9 mouse cellular contexts compared by ENCODE assay signal in genomic region chr3:122461512-122461881, GRCm38 (mm10).
DNase-seq lines count a peak whose midpoint lies in the region; ATAC-seq and TF ChIP-seq lines count a peak whose summit lies in the region.
"Had no signal": no experiment of that assay in that cellular context is flagged by ENCODE, and none has a peak within 500 bp of the region (broad histone marks: within the 10 kb centered on the region; RNA-seq: fewer than 3 reads in every experiment).

No protein-coding gene starts in this region.

- peaks cover 24% of the 10 kb centered on the region for H3K4me1 ChIP-seq in embryonic facial prominence, embryonic 14.5 days (ENCODE audit: control insufficient read depth, insufficient read depth, low read length)
- peaks cover 17% of the 10 kb centered on the region for H3K4me1 ChIP-seq in hindbrain, embryonic 16.5 days (ENCODE audit: control insufficient read depth, insufficient read depth, low read depth, low read length)
- H3K4me1 ChIP-seq in neural tube, embryonic 13.5 days (replicated peaks) = peaks cover 50% of the 10 kb centered on the region
- H3K4me1 ChIP-seq in liver, embryonic 12.5 days = peaks cover 4% of the 10 kb centered on the region

- WGBS in embryonic facial prominence, embryonic 14.5 days = 45% methylated on average over 11 of the region's 11 CpGs
- 24% methylated on average over 11 of the region's 11 CpGs for WGBS in hindbrain, embryonic 16.5 days
- 28% methylated on average over 11 of the region's 11 CpGs for WGBS in neural tube, embryonic 13.5 days
- 80% methylated on average over 11 of the region's 11 CpGs for WGBS in liver, embryonic 12.5 days (ENCODE audit: insufficient replicate concordance)

- H3K36me3 ChIP-seq in embryonic facial prominence, embryonic 14.5 days (ENCODE audit: control insufficient read depth, insufficient read depth, low read length) = no peaks in the 10 kb centered on the region
- no peaks in the 10 kb centered on the region for H3K36me3 ChIP-seq in hindbrain, embryonic 16.5 days (ENCODE audit: control insufficient read depth, insufficient read depth, low read length)
- no peaks in the 10 kb centered on the region for H3K36me3 ChIP-seq in neural tube, embryonic 13.5 days
- no peaks in the 10 kb centered on the region for H3K36me3 ChIP-seq in liver, embryonic 12.5 days

- no peak overlapping the region for H3K4me3 ChIP-seq in layer of hippocampus, adult 2 months
- H3K4me3 ChIP-seq in embryonic facial prominence, embryonic 14.5 days (ENCODE audit: low read depth, low read length) = no peak overlapping the region
- no peak overlapping the region for H3K4me3 ChIP-seq in hindbrain, embryonic 16.5 days (ENCODE audit: low read length)
- H3K4me3 ChIP-seq in neural tube, embryonic 13.5 days = no peak overlapping the region
- no peak overlapping the region for H3K4me3 ChIP-seq in liver, embryonic 12.5 days

- TF ChIP-seq CTCF in layer of hippocampus, adult 2 months (conservative IDR thresholded peaks at IDR 0.05) = no peak

- 0 out of 2 replicates have a peak, but pooled peaks have one; percentile 31 for ATAC-seq in embryonic facial prominence, embryonic 14.5 days (ENCODE audit: low read depth)
- peak; percentile 22 for ATAC-seq in hindbrain, embryonic 16.5 days
- peak; percentile 26; the same call in 1 of the 2 replicates for ATAC-seq in neural tube, embryonic 13.5 days (ENCODE audit: low read depth)
- no peak for ATAC-seq in liver, embryonic 12.5 days

- H3K9me3 ChIP-seq in embryonic facial prominence, embryonic 14.5 days (ENCODE audit: control insufficient read depth, low read length) = no peaks in the 10 kb centered on the region
- H3K9me3 ChIP-seq in hindbrain, embryonic 16.5 days (ENCODE audit: control insufficient read depth, low read length) = no peaks in the 10 kb centered on the region
- no peaks in the 10 kb centered on the region for H3K9me3 ChIP-seq in neural tube, embryonic 13.5 days
- H3K9me3 ChIP-seq in liver, embryonic 12.5 days (replicated peaks) = no peaks in the 10 kb centered on the region

- H3K27me3 ChIP-seq in embryonic facial prominence, embryonic 14.5 days (replicated peaks; ENCODE audit: control insufficient read depth, insufficient read depth, low read length) = no peaks in the 10 kb centered on the region
- no peaks in the 10 kb centered on the region for H3K27me3 ChIP-seq in hindbrain, embryonic 16.5 days (replicated peaks; ENCODE audit: control insufficient read depth, insufficient read depth, low read length)
- no peaks in the 10 kb centered on the region for H3K27me3 ChIP-seq in neural tube, embryonic 13.5 days
- no peaks in the 10 kb centered on the region for H3K27me3 ChIP-seq in liver, embryonic 12.5 days (replicated peaks)

- peak overlapping the region; percentile 21; the same call in 1 of the 2 replicates for H3K4me2 ChIP-seq in embryonic facial prominence, embryonic 14.5 days (ENCODE audit: low read depth, low read length)
- peak overlapping the region; percentile 3; the same call in 1 of the 2 replicates for H3K4me2 ChIP-seq in hindbrain, embryonic 16.5 days (ENCODE audit: low read length)
- peak overlapping the region; percentile 37 for H3K4me2 ChIP-seq in neural tube, embryonic 13.5 days
- H3K4me2 ChIP-seq in liver, embryonic 12.5 days = no peak overlapping the region

- 0 out of 2 replicates have a peak overlapping the region, but pooled peaks have one; percentile 6 for H3K27ac ChIP-seq in layer of hippocampus, adult 2 months
- H3K27ac ChIP-seq in embryonic facial prominence, embryonic 14.5 days (replicated peaks; ENCODE audit: low read depth, low read length) = peak overlapping the region; percentile 45; the same call in 1 of the 2 replicates
- peak overlapping the region; percentile 56 for H3K27ac ChIP-seq in hindbrain, embryonic 16.5 days (ENCODE audit: low read depth, low read length)
- H3K27ac ChIP-seq in neural tube, embryonic 13.5 days (replicated peaks) = peak overlapping the region; percentile 86
- H3K27ac ChIP-seq in liver, embryonic 12.5 days = no peak overlapping the region

- no peak for DNase-seq in layer of hippocampus, adult 2 months (ENCODE audit: low spot score in 2 of 2)
- DNase-seq in layer of hippocampus, postnatal 10 days (ENCODE audit: low spot score in 2 of 2) = no peak
- DNase-seq in embryonic facial prominence, embryonic 14.5 days (ENCODE audit: low spot score) = peak; percentile 71
- DNase-seq in T-cell, adult 2 months (ENCODE audit: low spot score) = no peak
- no peak for DNase-seq in thymus, postnatal 10 days (ENCODE audit: low spot score in 2 of 2)
- DNase-seq: kidney, adult 18-20 months had no signal

- no peak overlapping the region for H3K9ac ChIP-seq in embryonic facial prominence, embryonic 14.5 days (ENCODE audit: low read depth, low read length)
- no peak overlapping the region for H3K9ac ChIP-seq in hindbrain, embryonic 16.5 days (ENCODE audit: low read depth, low read length)
- H3K9ac ChIP-seq in neural tube, embryonic 13.5 days = 0 out of 2 replicates have a peak overlapping the region, but pooled peaks have one; percentile 36
- no peak overlapping the region for H3K9ac ChIP-seq in liver, embryonic 12.5 days
